Mouse (Mus musculus): ENCODE data around the gene Ubxn11.

Gene Ubxn11

DNA sequence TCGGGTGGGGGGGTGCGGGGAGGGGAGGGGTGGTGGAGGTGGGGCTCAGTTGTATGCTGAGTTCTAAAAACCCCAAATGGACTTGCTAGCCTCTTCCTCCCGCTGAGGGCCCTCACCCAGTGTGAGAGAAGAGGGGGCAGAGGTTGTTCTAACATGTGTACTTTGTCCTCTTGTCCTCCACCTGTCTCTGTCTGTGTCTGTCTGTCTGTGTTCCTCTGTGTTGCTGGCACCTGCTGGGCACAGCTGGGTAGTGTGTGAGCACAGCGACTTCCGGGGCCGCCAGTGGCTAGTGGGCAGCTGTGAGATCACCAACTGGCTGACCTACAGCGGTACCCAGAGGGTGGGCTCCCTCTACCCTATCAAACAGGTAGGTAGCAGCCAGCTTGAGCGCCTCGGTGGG lies 13.3 kb upstream of the Ubxn11 start:
- intact Hi-C loops (cut with DNase I): no loop called here

DNA sequence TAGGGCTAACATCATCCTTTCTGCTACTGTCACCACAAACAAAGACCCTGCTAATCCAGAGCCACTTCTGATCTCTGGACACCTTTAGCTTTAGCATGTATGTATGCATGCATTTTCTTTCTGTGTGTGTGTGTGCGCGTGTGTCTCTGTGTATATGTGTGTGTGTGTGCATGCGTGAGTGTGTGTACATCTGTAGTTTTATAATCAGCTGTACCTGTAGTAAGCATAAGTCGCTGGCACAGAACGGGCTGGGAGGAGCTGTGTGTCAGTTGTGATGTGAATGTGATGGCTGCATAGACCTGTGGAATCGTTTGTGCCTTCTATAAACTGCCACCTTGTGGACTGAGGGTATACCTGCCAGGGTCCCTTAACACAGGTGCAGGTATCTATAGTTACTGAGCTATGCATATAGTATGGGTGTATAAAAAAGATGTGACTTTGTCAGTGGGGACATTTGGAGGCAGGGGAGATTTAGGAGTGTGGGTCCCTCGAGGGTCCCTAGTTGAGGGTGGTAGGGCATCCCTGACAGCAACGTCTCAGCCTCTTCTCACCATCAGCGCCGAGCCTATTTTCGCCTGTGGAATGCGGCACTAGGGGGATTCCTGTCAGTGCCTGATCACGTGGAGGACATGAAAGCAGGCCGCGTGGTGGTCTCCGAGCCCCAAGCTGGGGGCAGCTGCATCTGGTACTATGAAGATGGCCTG lies 11.7 kb upstream of the Ubxn11 start:
- intact Hi-C loops (cut with DNase I): no loop called here

DNA sequence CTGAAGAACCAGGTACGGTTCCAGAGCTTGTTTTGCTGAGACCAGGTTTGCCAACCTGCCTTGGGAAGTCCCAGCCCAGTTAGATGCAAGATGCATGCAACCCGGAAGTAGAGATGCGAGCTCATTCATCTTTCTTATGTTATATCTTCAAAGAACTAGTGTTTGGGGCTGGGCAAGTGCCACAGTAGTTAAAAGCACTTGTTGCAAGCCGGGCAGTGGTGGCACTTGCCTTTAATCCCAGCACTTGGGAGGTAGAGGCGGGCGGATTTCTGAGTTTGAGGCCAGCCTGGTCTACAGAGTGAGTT lies 11.2 kb upstream of the Ubxn11 start:
- intact Hi-C loops (cut with DNase I): no loop called here

DNA sequence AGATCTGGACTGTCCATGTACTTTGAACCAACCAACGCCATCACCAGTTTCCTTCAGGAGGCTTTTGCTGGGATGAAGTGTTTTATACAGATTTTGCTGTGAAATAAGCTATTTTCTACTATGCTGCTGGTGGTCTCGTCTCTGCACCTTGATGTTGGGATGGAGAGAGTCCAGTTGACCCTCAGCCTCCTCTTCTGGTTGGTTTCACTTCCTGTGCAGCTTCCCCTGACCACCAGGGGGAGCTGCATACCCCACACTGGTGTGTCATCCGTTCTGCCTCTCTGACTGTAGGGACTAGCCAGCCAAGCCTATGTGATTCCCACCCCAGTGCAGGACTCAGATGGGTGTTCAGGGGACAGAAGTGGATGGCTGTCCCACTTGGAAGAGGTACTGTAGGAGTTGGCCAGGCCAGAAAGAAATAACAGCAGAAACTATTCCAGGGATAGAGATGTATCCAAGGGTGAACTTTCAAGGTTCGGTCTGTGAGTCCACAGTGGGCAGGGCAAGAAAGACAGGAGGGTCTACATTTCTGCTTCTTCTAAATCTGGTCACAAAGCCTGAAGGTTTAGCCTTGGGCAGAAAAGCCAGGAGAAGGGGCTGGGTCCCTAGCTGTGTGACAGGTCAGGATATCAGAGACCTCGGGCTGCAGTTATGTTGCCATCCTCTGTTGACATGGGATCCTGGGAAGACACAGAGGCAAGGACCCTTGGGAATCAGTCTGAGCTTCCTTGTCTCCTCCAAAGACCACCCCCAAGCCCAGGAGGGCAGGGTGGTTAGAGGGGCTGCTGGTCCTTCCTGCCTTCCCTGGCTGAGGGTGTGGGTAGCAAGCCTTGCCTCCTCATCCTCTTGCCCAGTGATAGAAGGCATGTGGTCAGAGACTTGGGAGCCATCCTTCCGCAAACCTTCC lies 9.7 kb upstream of the Ubxn11 start:
- intact Hi-C loops (cut with DNase I): loop anchor here (1.0 kb wide), 1 partner anchor 31 kb away; no protein-coding TSS in a partner anchor

DNA sequence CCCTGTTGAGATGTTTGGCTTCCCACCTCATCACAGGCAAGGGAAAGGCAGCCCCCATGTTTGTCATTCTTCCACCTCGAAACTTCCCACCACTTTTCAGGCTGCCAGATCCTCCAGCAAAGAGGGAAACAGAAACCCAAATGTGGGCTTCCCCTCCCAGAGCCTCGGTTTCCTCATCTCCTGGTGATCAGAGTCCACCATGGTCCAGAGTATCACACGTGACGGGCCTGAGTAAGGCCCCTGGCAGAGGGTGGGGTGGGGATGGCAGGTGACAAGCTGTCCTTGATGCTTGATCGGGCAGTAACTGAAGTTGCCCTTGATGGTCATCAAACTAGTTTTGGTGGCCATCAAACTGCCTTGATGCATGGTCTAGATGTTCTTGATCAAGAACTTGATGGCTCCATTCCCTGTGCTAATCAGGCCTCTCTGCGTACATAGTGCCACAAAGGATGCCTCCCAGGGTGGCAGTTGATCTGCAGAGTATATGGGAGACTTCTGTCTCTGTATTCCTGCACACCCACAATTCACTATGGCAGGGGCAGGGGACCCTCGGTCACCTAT lies 8.3 kb upstream of the Ubxn11 start:
- intact Hi-C loops (cut with DNase I): no loop called here

DNA sequence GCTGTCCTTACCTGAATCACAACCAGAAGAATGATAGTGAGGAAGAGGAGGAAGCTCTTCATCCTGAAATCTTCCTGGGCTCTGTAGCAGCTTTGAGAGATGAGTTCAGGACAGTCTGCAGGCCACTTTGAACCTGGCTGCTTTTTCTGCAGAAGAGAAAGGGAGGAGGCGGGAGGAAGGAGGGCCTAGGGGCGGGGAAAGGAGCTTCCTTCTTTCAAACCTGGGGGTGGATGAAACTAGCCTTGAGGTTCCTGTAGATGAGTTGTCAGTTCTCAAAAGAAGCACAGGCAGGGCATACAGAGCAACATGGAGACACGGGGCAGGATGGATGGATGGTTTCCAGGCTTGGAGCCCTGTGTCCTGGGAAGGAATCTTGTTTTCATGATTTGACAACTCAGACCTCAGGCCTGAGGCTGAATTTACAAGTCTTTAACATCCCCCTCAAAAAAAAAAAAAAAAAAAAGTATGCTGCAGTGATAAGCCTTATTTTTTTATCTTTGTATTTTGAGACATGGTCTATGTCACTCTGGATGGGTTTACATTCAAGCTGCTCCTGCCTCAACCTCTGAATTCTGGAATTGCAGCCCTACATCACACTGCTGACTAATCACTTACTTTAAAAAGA lies 7.3 kb upstream of the Ubxn11 start, which contains the start of gene Cd52:
Gene Cd52, minus strand, starts transcription at position 160 of the 625 bp plus-strand sequence.
- intact Hi-C loops (cut with DNase I): no loop called here

DNA sequence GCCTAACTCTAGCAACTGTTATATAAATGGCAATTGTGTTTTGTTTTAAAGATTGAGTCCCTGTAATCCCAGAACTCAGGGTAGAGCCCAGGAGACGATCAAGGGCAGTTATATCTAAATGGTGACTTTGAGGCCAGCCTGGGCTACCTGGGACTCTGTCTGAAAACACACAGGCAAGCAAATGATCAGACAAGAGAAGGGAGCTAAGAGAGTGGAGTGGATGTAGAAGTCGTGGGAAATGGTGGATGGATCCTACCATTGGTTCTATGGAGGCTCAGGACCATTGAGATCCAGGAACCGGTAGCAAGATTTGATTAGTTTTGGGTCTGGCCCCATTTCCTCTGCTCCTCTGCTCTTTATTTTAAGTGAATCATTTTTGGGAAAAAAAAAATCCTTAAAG lies 6.2 kb upstream of the Ubxn11 start:
- intact Hi-C loops (cut with DNase I): no loop called here

DNA sequence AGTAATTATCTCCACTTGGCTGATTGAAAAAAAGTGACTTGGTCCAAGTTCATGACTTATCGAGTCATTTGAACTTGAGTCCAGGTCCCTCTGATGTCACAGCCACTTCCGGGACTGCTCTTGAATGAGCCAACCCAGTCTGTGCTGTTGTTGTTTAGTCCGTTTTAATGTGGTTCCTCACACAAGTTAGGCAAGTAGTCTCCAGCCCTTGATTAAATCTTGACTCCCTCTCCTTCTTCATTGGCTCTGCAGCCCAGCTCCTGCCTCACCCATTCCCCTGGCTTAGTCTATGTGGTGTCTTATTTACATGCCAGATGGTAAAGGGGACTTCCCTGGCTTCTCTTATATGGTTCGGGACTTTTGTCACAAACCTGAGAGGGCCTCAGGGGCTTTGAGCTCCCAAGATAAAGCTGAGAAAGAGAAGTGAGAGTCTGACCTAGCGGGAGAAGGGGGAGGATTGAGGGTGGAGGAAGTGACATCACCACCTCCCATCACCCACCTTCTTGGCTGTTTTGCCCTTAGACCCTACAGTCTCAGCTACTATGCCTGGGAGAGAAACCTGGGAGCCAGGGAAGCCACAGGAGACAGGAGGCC lies 5.3 kb upstream of the Ubxn11 start:
- intact Hi-C loops (cut with DNase I): no loop called here

DNA sequence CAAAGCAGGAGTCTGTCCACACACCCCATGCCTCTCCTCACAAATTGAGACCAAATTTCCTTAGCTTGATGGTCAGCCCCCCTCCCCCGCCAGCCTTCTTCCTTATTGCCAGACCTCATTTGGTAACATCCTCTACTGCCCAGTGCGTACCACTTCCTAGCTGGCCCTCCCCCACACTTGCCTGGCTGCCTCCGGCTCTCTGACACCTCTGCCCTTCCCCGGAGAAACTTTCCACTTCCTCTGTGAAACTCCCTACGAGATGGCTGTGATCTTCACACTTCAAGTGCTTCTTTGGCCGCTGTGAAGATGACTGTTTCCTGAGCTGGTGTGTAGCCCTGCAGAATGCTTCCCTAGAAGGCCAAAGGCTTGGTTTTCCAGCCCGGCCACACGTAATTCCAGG lies 3.7 kb upstream of the Ubxn11 start:
- intact Hi-C loops (cut with DNase I): no loop called here

DNA sequence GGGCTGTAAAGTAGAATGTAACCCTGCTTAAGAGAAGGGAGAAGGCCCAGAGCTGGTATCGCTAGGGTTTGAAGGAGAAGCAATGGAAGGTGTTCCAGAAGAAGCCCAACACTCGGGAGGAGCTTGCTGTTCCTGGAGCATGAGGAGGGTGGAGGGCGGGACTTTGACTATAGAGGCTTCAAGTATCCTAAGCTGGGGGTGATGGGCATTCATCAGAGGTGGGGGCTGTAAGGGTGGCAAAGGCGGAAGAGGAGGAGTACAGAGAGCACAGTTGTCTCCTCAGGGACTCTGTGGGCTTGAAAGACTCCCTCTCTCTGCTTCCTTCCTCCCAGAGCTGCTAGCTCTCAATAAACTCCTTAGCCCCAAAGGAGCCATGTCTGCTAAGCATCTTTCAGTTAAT lies 2.1 kb upstream of the Ubxn11 start:
- intact Hi-C loops (cut with DNase I): no loop called here

DNA sequence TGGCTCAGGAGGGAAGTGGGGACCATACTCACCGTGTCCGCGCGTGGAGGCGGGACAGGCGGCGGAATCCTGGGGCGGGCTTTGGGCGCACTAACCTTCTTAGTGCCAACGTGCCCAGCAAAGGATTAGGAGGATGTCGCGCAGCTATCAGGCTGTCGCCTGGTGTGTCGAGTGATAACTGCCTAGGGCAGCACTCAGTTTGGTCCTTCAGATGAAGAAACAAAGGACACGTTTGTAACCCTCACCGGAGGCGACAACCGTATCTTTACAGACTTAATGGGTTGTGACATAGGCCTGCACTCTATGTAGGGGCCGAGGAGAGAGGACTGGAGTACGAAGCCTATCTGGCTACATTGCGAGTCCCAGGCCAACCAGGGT lies 361 bp downstream of the Ubxn11 start:
- intact Hi-C loops (cut with DNase I): no loop called here

DNA sequence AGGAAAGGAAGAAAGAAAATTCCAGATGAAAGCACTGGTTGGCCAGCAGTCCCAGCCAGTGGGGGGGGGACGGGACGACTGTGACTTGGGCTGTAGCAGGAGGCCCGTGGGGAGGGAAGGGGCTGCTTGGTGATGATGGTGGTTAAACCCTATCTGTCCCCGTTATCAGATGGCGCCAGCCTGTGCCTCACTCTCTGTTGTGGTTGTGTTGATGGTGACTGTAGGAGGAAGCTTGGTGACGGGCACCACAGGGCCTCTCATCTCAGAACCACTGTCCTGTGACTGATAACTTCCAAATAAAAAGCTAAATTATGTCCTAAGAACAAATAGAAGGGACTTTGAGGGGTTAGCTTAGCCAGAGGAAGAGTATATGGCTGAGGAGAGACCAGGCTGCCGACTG lies 3.7 kb downstream of the Ubxn11 start:
- intact Hi-C loops (cut with DNase I): no loop called here

DNA sequence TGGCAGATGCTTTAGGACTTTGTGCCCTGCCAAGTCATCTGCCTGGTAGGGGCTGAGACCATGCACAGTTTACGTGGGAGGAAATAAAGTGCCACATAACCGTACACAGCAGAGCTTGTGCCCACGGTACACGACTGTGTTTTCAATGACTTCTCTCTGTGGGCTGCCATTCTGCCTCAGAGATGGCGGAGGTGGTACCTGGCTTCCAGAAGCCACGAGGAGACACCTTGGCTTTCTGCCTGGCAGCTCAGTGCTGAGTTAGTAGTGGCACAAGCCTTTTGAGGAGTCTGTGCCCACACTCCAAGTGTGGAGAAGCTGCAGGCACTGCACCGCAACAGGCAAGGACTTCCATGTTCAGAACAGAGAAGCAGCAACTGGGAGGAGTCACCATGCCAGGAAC lies 5.4 kb downstream of the Ubxn11 start:
- intact Hi-C loops (cut with DNase I): no loop called here

DNA sequence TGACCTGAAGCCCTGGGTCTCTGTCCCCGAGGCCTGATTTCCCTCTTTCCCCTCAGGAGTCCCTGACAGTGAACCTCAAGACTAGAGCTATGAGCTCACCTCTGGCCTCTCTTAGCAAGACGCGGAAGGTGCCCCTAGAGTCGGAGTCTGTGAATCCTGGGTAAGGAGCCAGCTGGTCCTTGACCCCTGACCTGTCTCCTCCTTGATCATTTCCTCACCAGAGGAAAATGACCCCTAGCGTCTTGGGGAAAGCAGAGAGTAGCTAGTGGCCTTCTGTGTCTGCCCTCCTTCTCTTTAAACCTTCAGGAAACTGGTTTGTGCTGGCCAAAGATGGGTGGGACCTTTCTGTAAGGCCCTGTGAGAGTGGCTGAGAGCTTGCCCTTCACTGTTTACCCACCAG lies 5.8 kb downstream of the Ubxn11 start:
- intact Hi-C loops (cut with DNase I): no loop called here

DNA sequence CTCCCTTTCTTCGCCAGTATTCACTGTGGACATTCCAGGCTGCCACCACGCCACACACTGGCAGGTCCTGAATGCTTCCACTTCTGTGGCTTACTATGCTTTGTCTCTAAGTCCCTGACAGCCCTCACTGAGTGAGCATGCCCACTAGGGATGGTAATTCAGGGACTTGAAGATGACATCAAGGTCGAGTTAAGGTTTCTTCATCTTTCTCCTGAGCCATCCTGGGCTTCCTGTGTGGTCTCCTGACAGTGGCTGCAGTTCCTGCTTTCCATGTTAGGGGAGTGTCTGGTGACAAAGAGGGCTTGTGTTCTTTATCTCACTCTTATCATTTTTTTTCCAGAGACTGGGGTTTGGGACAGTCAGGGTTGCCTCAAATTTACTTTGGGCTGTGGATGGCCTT lies 8.3 kb downstream of the Ubxn11 start:
- intact Hi-C loops (cut with DNase I): no loop called here

DNA sequence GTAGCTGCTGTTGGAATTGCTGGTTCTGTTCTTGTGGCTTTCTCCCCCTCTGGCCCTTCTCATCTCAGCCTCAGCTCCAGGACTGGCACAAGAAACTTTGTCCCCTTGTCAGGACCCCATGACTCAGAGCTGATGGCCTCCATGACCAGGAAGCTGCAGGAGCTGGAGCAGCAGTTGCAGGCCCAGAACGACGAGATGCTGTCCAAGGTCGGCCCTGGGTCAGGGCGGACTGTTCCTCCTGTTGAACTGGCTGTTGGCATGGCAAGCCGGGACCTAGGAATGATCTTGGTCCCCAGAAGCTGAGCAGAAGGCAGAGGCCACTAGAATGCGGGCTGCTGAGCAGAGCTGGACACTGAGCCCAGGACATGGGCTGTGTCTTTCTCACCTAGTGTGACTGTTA lies 10.0 kb downstream of the Ubxn11 start:
- intact Hi-C loops (cut with DNase I): no loop called here

DNA sequence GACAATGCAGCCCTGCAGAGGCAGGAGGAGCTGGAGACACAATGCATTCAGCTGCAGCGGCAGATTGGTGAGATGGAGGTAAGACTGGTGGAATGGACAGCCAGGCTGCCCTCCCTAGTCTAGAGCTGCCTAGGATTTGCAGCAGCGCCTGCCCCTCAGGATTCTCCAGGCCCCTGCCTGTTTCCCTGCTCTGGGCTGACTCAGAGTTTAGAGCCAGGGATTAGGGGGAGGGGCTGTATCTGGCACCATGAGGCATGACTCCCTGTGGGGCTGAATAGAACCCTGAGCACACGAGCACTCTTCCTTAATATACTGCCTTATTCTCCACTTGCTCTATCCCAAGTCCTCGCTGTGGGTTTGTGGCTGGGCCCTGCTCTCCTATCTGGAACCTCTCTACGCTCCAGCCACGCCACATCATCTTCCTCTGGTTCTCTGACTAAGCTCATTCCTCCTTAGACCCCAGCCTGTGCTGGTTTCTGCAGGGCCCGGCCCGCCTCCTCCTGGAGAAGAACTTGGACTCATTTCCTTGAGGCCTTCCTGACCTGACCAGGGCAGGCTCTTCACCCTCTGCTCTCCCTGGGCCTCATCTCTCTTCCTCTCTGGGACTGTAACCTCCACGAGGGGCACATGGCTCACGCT lies 11.1 kb downstream of the Ubxn11 start:
- intact Hi-C loops (cut with DNase I): no loop called here

DNA sequence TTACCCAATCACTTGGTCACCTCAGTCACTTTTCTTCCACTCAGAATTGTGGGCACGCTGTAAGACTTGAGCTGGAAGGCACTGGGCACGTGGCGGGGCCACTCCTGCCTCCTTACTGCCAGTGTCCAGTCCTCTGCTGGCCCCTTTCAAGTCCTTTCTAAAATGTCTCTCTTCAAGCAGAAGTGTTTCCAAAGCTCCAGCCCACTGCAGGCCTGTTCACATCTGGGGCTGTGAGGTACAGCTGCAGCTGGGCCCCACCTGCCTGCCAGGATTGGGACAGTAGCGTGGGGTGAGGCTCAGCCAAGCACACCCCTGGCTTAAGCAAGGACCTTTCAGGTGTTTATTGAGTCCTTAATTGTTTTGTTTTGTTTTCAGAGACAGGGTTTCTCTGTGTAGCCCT lies 11.7 kb downstream of the Ubxn11 start:
- intact Hi-C loops (cut with DNase I): no loop called here

DNA sequence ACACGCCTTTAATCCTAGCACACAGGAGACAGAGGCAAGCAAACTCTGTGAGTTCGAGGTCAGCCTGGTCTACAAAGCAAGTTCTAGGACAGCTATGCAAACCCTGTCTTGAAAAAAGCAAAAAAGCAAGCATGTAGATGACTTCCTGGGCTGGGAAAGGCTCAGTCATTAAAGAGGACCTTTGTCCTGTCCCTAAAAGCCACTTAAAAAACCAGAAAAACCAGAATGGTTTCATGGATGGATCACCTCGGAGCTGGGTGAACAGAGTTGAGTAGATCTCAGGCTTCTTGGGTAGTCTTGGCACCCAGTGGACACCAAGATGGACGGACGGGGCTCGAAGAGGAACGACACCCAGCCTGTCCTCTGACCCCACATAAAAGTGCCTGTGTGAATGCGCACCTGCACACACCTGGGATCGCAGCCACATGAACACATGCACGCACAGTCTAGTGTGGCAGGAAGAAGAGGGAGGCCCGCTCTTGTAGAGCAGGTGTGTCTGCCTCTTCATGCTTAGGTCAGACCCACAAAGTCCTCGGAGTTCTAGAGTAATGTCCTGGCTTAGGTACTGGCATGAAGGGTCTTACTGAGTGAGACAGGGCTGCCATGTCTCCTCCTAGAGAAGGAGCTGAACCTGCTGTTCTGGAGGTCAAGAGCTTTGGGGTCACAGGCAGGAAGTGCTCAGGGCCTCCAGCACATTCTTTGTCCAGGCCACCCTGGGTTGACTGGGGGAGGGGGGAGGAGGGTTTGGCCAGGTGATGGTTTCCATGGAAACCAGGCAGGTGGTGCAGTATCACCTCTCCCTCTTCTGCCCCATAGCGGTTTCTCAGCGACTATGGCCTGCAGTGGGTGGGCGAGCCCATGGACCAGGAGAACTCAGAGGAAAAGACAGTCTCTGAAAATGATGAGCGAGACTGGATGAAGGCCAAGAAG lies 13.1 kb downstream of the Ubxn11 start:
- intact Hi-C loops (cut with DNase I): no loop called here

DNA sequence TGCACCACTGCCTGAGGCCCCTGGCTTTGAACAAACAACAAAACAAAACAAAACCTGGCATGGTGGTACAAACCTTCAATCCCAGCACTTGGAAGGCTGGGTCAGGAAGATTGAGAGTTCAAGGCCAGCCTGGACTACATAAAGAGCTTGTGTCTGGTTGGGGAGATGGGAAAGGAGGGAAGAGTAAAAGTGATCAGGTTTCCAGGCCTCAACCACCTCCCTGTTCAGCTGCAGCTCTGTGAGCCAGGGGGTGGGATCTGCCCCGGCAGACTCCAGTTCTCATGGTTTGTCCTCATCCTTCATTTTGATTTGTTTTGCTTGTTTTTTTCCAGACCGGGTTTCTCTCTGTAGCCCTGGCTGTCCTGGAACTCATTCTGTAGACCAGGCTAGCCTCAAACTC lies 14.1 kb downstream of the Ubxn11 start:
- intact Hi-C loops (cut with DNase I): no loop called here

Data from adrenal gland (tissue).